ENCODE assay signal across 5 mouse cellular contexts in genomic region chr1:64056541-64056940, GRCm38 (mm10).
"Had no signal": no experiment of that assay in that cellular context is flagged by ENCODE, and none has a peak within 500 bp of the region (broad histone marks: within the 10 kb centered on the region; RNA-seq: fewer than 3 reads in every experiment).

No protein-coding gene starts in this region.

- H3K4me3 ChIP-seq: limb, embryonic 13.5 days; liver, embryonic 15.5 days; myocyte; neural tube, embryonic 15.5 days had no signal

- H3K27me3 ChIP-seq: limb, embryonic 13.5 days; liver, embryonic 15.5 days; neural tube, embryonic 15.5 days had no signal

- H3K36me3 ChIP-seq: neural tube, embryonic 15.5 days had no signal

- H3K4me2 ChIP-seq: limb, embryonic 13.5 days; liver, embryonic 15.5 days; lung, embryonic 14.5 days; neural tube, embryonic 15.5 days had no signal

- H3K27ac ChIP-seq: limb, embryonic 13.5 days; liver, embryonic 15.5 days; neural tube, embryonic 15.5 days had no signal

- H3K9me3 ChIP-seq: limb, embryonic 13.5 days; liver, embryonic 15.5 days; neural tube, embryonic 15.5 days had no signal

- H3K9ac ChIP-seq: limb, embryonic 13.5 days; liver, embryonic 15.5 days; lung, embryonic 14.5 days; neural tube, embryonic 15.5 days had no signal
